Mouse (Mus musculus): ENCODE data around the gene Cped1. TPM values are rescaled to one million over a fixed set of nuclear protein-coding genes. Genes with fewer than 3 reads are reported as not detected.

Gene Cped1
- polyA plus RNA-seq, 1 experiment from 2014 or later: 6.9 TPM

- ATAC-seq (ENCODE audit: insufficient number of reproducible peaks, insufficient read depth, low FRiP score, low read depth): peak; percentile 54
- Histone ChIP-seq H3K9me3 (ENCODE audit: control insufficient read depth, low read length) (no peaks in the 10 kb centered on the region), H3K9ac (ENCODE audit: low read length) (peak overlapping the region; percentile 58), H3K27me3 (ENCODE audit: control insufficient read depth, insufficient read depth, low read length) (peaks cover 47% of the 10 kb centered on the region), H3K27ac (replicated peaks in 1 of 2; ENCODE audit: control insufficient read depth in 1 of 2, insufficient read depth in 1 of 2, low read depth in 2 of 2, low read length in 2 of 2) (no peak overlapping the region), H3K4me3 (ENCODE audit: control insufficient read depth in 1 of 2, insufficient read depth in 1 of 2, low read depth in 1 of 2, low read length in 2 of 2) (peak overlapping the region; percentile 45 to 52), H3K36me3 (ENCODE audit: control insufficient read depth, insufficient read depth, low read length) (no peaks in the 10 kb centered on the region), H3K4me2 (ENCODE audit: low read length) (peak overlapping the region; percentile 83), H3K4me1 (ENCODE audit: control insufficient read depth in 2 of 2, insufficient read depth in 2 of 2, low read length in 2 of 2) (peaks cover 12 to 13% of the 10 kb centered on the region in 2 experiments; a peak in 3 of 4 replicates)
- WGBS: 2% methylated on average over 38 of the region's 38 CpGs
These were observed 303.2 kb downstream of the Cped1 start for GRCm38 (mm10) chr6:22288737-22289460.

GRCm38 (mm10) chr6:22289461-22290021, 303.8 kb downstream of the Cped1 start:
- H3K9me3 ChIP-seq (ENCODE audit: control insufficient read depth, low read length): no peaks in the 10 kb centered on the region
- WGBS: 5% methylated on average over 21 of the region's 21 CpGs
- no peak for ATAC-seq (ENCODE audit: insufficient number of reproducible peaks, insufficient read depth, low FRiP score, low read depth)
- H3K27me3 ChIP-seq (ENCODE audit: control insufficient read depth, insufficient read depth, low read length): peaks cover 47% of the 10 kb centered on the region
- no peaks in the 10 kb centered on the region for H3K36me3 ChIP-seq (ENCODE audit: control insufficient read depth, insufficient read depth, low read length)
- H3K4me1 ChIP-seq (ENCODE audit: control insufficient read depth in 2 of 2, insufficient read depth in 2 of 2, low read length in 2 of 2): peaks cover 12 to 13% of the 10 kb centered on the region in 2 experiments; a peak in 3 of 4 replicates
- peak overlapping the region; percentile 58 for H3K9ac ChIP-seq (ENCODE audit: low read length)
- no peak overlapping the region for H3K27ac ChIP-seq (replicated peaks in 1 of 2; ENCODE audit: control insufficient read depth in 1 of 2, insufficient read depth in 1 of 2, low read depth in 2 of 2, low read length in 2 of 2)
- peak overlapping the region; percentile 45 to 52 for H3K4me3 ChIP-seq (ENCODE audit: control insufficient read depth in 1 of 2, insufficient read depth in 1 of 2, low read depth in 1 of 2, low read length in 2 of 2)
- peak overlapping the region; percentile 83 for H3K4me2 ChIP-seq (ENCODE audit: low read length)

GRCm38 (mm10) chr6:22290790-22291189, 305.1 kb downstream of the Cped1 start:
- WGBS: 83% methylated on average over 8 of the region's 8 CpGs
- peaks cover 12 to 13% of the 10 kb centered on the region in 2 experiments; a peak in 3 of 4 replicates for H3K4me1 ChIP-seq (ENCODE audit: control insufficient read depth in 2 of 2, insufficient read depth in 2 of 2, low read length in 2 of 2)
- no peak overlapping the region for H3K27ac ChIP-seq (replicated peaks in 1 of 2; ENCODE audit: control insufficient read depth in 1 of 2, insufficient read depth in 1 of 2, low read depth in 2 of 2, low read length in 2 of 2)
- peaks cover 47% of the 10 kb centered on the region for H3K27me3 ChIP-seq (ENCODE audit: control insufficient read depth, insufficient read depth, low read length)
- H3K4me2 ChIP-seq (ENCODE audit: low read length): no peak overlapping the region
- H3K9ac ChIP-seq (ENCODE audit: low read length): no peak overlapping the region
- no peak for ATAC-seq (ENCODE audit: insufficient number of reproducible peaks, insufficient read depth, low FRiP score, low read depth)
- no peaks in the 10 kb centered on the region for H3K36me3 ChIP-seq (ENCODE audit: control insufficient read depth, insufficient read depth, low read length)
- H3K4me3 ChIP-seq (ENCODE audit: control insufficient read depth in 1 of 2, insufficient read depth in 1 of 2, low read depth in 1 of 2, low read length in 2 of 2): no peak overlapping the region
- no peaks in the 10 kb centered on the region for H3K9me3 ChIP-seq (ENCODE audit: control insufficient read depth, low read length)

- H3K36me3 ChIP-seq (ENCODE audit: control insufficient read depth, insufficient read depth, low read length): no peaks in the 10 kb centered on the region
- H3K9me3 ChIP-seq (ENCODE audit: control insufficient read depth, low read length): no peaks in the 10 kb centered on the region
- H3K9ac ChIP-seq (ENCODE audit: low read length): no peak overlapping the region
- H3K27ac ChIP-seq (replicated peaks in 1 of 2; ENCODE audit: control insufficient read depth in 1 of 2, insufficient read depth in 1 of 2, low read depth in 2 of 2, low read length in 2 of 2): no peak overlapping the region
- peaks cover 38% of the 10 kb centered on the region for H3K27me3 ChIP-seq (ENCODE audit: control insufficient read depth, insufficient read depth, low read length)
- WGBS: 32% methylated on average over 4 of the region's 4 CpGs
- ATAC-seq (ENCODE audit: insufficient number of reproducible peaks, insufficient read depth, low FRiP score, low read depth): no peak
- no peak overlapping the region for H3K4me3 ChIP-seq (ENCODE audit: control insufficient read depth in 1 of 2, insufficient read depth in 1 of 2, low read depth in 1 of 2, low read length in 2 of 2)
- no peak overlapping the region for H3K4me2 ChIP-seq (ENCODE audit: low read length)
- H3K4me1 ChIP-seq (ENCODE audit: control insufficient read depth in 2 of 2, insufficient read depth in 2 of 2, low read length in 2 of 2): peaks cover 12 to 13% of the 10 kb centered on the region in 2 experiments; a peak in 3 of 4 replicates
These were observed 306.3 kb downstream of the Cped1 start for GRCm38 (mm10) chr6:22292056-22292455.

- ATAC-seq (ENCODE audit: insufficient number of reproducible peaks, insufficient read depth, low FRiP score, low read depth): no peak
- H3K4me3 ChIP-seq (ENCODE audit: control insufficient read depth in 1 of 2, insufficient read depth in 1 of 2, low read depth in 1 of 2, low read length in 2 of 2): no peak overlapping the region
- 57% methylated on average over 3 of the region's 3 CpGs for WGBS
- no peaks in the 10 kb centered on the region for H3K36me3 ChIP-seq (ENCODE audit: control insufficient read depth, insufficient read depth, low read length)
- peaks cover 6 to 9% of the 10 kb centered on the region in 2 experiments; a peak in 3 of 4 replicates for H3K4me1 ChIP-seq (ENCODE audit: control insufficient read depth in 2 of 2, insufficient read depth in 2 of 2, low read length in 2 of 2)
- H3K27ac ChIP-seq (replicated peaks in 1 of 2; ENCODE audit: control insufficient read depth in 1 of 2, insufficient read depth in 1 of 2, low read depth in 2 of 2, low read length in 2 of 2): no peak overlapping the region
- H3K4me2 ChIP-seq (ENCODE audit: low read length): no peak overlapping the region
- peaks cover 20% of the 10 kb centered on the region for H3K27me3 ChIP-seq (ENCODE audit: control insufficient read depth, insufficient read depth, low read length)
- no peaks in the 10 kb centered on the region for H3K9me3 ChIP-seq (ENCODE audit: control insufficient read depth, low read length)
- no peak overlapping the region for H3K9ac ChIP-seq (ENCODE audit: low read length)
These were observed 308.2 kb downstream of the Cped1 start for GRCm38 (mm10) chr6:22293922-22294321.

- Histone ChIP-seq H3K36me3 (ENCODE audit: control insufficient read depth, insufficient read depth, low read length) (no peaks in the 10 kb centered on the region), H3K4me1 (ENCODE audit: control insufficient read depth in 2 of 2, insufficient read depth in 2 of 2, low read length in 2 of 2) (no peaks in the 10 kb centered on the region), H3K4me2 (ENCODE audit: low read length) (no peak overlapping the region), H3K9me3 (ENCODE audit: control insufficient read depth, low read length) (no peaks in the 10 kb centered on the region), H3K27me3 (ENCODE audit: control insufficient read depth, insufficient read depth, low read length) (no peaks in the 10 kb centered on the region), H3K9ac (ENCODE audit: low read length) (no peak overlapping the region), H3K4me3 (ENCODE audit: control insufficient read depth in 1 of 2, insufficient read depth in 1 of 2, low read depth in 1 of 2, low read length in 2 of 2) (no peak overlapping the region), H3K27ac (replicated peaks in 1 of 2; ENCODE audit: control insufficient read depth in 1 of 2, insufficient read depth in 1 of 2, low read depth in 2 of 2, low read length in 2 of 2) (no peak overlapping the region)
- ATAC-seq (ENCODE audit: insufficient number of reproducible peaks, insufficient read depth, low FRiP score, low read depth): no peak
- 68% methylated on average over 6 of the region's 6 CpGs for WGBS
These were observed 311.3 kb downstream of the Cped1 start for GRCm38 (mm10) chr6:22297028-22297427.

GRCm38 (mm10) chr6:22298059-22298458, 312.3 kb downstream of the Cped1 start:
- Histone ChIP-seq H3K9me3 (ENCODE audit: control insufficient read depth, low read length) (no peaks in the 10 kb centered on the region), H3K4me1 (ENCODE audit: control insufficient read depth in 2 of 2, insufficient read depth in 2 of 2, low read length in 2 of 2) (no peaks in the 10 kb centered on the region), H3K4me3 (ENCODE audit: control insufficient read depth in 1 of 2, insufficient read depth in 1 of 2, low read depth in 1 of 2, low read length in 2 of 2) (no peak overlapping the region), H3K27ac (replicated peaks in 1 of 2; ENCODE audit: control insufficient read depth in 1 of 2, insufficient read depth in 1 of 2, low read depth in 2 of 2, low read length in 2 of 2) (no peak overlapping the region), H3K9ac (ENCODE audit: low read length) (no peak overlapping the region), H3K36me3 (ENCODE audit: control insufficient read depth, insufficient read depth, low read length) (peaks cover 5% of the 10 kb centered on the region; the same call in 1 of the 2 replicates), H3K4me2 (ENCODE audit: low read length) (no peak overlapping the region), H3K27me3 (ENCODE audit: control insufficient read depth, insufficient read depth, low read length) (no peaks in the 10 kb centered on the region)
- 38% methylated on average over 14 of the region's 14 CpGs for WGBS
- ATAC-seq (ENCODE audit: insufficient number of reproducible peaks, insufficient read depth, low FRiP score, low read depth): no peak
